Mouse (Mus musculus) heart, adult 2 months (tissue): ENCODE measurements at regions not wholly inside any gene's neighbourhood (a gene's known extent, or its start where the extent isn't known, plus 50 kb on each side); places are given as distances from the start of the nearest gene placed in this dataset.

ENCODE experiments used
- CTCF ChIP-seq: fragments of 200-600 bp; IDR thresholded peaks from 2 replicates; pipeline ENCODE4 v1.8.1; 2022; ENCODE audit warnings: antibody characterized with exemption, mild to moderate bottlenecking, moderate library complexity
- POLR2A ChIP-seq: fragments of 200-500 bp; IDR thresholded peaks from 2 replicates; pipeline ENCODE4 v1.6.1; 2011; ENCODE audit warnings: mild to moderate bottlenecking, low read depth, low read length, control low read depth; ENCODE audit not compliant: insufficient read depth

GRCm38 (mm10) chr7:124990695-124991094 lies 453.8 kb upstream of the Kdm8 start:
- no peak for TF ChIP-seq POLR2A
- no peak for TF ChIP-seq CTCF
